10 mouse cellular contexts compared by ENCODE assay signal in genomic region chr1:113297807-113298206, GRCm38 (mm10).
DNase-seq lines count a peak whose midpoint lies in the region; ATAC-seq lines count a peak whose summit lies in the region.
"Had no signal": no experiment of that assay in that cellular context is flagged by ENCODE, and none has a peak within 500 bp of the region (broad histone marks: within the 10 kb centered on the region; RNA-seq: fewer than 3 reads in every experiment).

No protein-coding gene starts in this region.

- DNase-seq in kidney, postnatal 10 days, result peak; percentile 5
- DNase-seq in kidney, postnatal 4 days, result no peak
- DNase-seq in frontal cortex, adult 2 months (ENCODE audit: extremely low spot score in 1 of 2, low spot score in 1 of 2), result peak; percentile 85 to 86
- DNase-seq in layer of hippocampus, postnatal 14 days (ENCODE audit: low spot score in 2 of 2), result peak; percentile 4 to 20
- peak; percentile 41 for DNase-seq in right cerebral cortex, postnatal 25 days
- no peak for DNase-seq in thymus, postnatal 14 days
- no peak for DNase-seq in thymus, postnatal 4 days
- DNase-seq: adrenal gland, postnatal 25 days; kidney, adult 18-20 months had no signal

- no peak for ATAC-seq in activated CD4-positive, CD25-positive, alpha-beta regulatory T cell, adult 4 months

Comparison
In these comparisons a context has a peak if more than half of its experiments do, and no peak if none do; other contexts are left out.
1. DNase-seq: peak in kidney, postnatal 10 days (single experiment), frontal cortex, adult 2 months (2 of 2), layer of hippocampus, postnatal 14 days (2 of 2) and right cerebral cortex, postnatal 25 days (single experiment); none in kidney, postnatal 4 days (0 of 2), thymus, postnatal 14 days (single experiment) and thymus, postnatal 4 days (single experiment).